ENCODE assay signal across 9 mouse cellular contexts in the genomic region with DNA sequence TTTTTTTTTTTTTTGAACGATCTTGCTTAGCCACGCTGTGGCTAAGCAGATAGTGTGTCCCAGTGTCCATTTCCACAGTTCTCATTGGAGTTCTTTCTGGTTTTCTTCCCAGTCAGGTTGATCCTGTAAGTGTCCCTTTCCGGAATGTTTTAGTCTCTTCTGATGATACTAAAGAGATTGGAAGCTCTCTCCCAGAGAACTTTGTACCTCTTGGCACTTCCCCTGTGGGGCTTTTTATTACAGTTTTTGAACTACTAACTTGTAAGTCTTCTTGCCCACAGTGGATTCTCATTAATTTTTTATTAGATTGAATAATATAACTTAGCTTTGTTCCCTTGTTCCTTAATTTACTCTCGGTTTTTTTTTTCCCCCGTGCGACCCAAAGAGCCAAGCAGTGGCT. TPM values are rescaled to one million over a fixed set of nuclear protein-coding genes. Genes with fewer than 3 reads are reported as not detected.
DNase-seq lines count a peak whose midpoint lies in the region; ATAC-seq and TF ChIP-seq lines count a peak whose summit lies in the region.
"Had no signal": no experiment of that assay in that cellular context is flagged by ENCODE, and none has a peak within 500 bp of the region (broad histone marks: within the 10 kb centered on the region; RNA-seq: fewer than 3 reads in every experiment).

No protein-coding gene starts in this region.

- H3K9ac ChIP-seq in embryonic facial prominence, embryonic 14.5 days (ENCODE audit: low read depth, low read length): peak overlapping the region; percentile 77
- H3K9ac ChIP-seq in intestine, embryonic 16.5 days (ENCODE audit: low read depth, low read length): peak overlapping the region; percentile 78
- H3K9ac ChIP-seq in neural tube, embryonic 13.5 days: peak overlapping the region; percentile 85

- H3K4me1 ChIP-seq in embryonic facial prominence, embryonic 14.5 days (ENCODE audit: control insufficient read depth, insufficient read depth, low read length): peaks cover 13% of the 10 kb centered on the region; the same call in 1 of the 2 replicates
- H3K4me1 ChIP-seq in intestine, embryonic 16.5 days (ENCODE audit: control insufficient read depth, insufficient read depth, low read length): peaks cover 10% of the 10 kb centered on the region
- peaks cover 30% of the 10 kb centered on the region for H3K4me1 ChIP-seq in neural tube, embryonic 13.5 days (replicated peaks)

- TF ChIP-seq CTCF in layer of hippocampus, adult 2 months (conservative IDR thresholded peaks at IDR 0.05): no peak

- peak overlapping the region; percentile 92 for H3K4me3 ChIP-seq in layer of hippocampus, adult 2 months
- peak overlapping the region; percentile 83 for H3K4me3 ChIP-seq in embryonic facial prominence, embryonic 14.5 days (ENCODE audit: low read depth, low read length)
- H3K4me3 ChIP-seq in intestine, embryonic 16.5 days (ENCODE audit: low read length): peak overlapping the region; percentile 80
- peak overlapping the region; percentile 79 for H3K4me3 ChIP-seq in neural tube, embryonic 13.5 days

- H3K36me3 ChIP-seq in embryonic facial prominence, embryonic 14.5 days (ENCODE audit: control insufficient read depth, insufficient read depth, low read length): 0 out of 2 replicates have a peak, but pooled peaks cover 7% of the 10 kb centered on the region
- H3K36me3 ChIP-seq in intestine, embryonic 16.5 days (ENCODE audit: control insufficient read depth, insufficient read depth, low read length): no peaks in the 10 kb centered on the region
- H3K36me3 ChIP-seq in neural tube, embryonic 13.5 days: no peaks in the 10 kb centered on the region

- H3K27ac ChIP-seq in layer of hippocampus, adult 2 months: no peak overlapping the region
- H3K27ac ChIP-seq in embryonic facial prominence, embryonic 14.5 days (replicated peaks; ENCODE audit: low read depth, low read length): no peak overlapping the region
- peak overlapping the region; percentile 74; the same call in 1 of the 2 replicates for H3K27ac ChIP-seq in intestine, embryonic 16.5 days (ENCODE audit: low read length)
- no peak overlapping the region for H3K27ac ChIP-seq in neural tube, embryonic 13.5 days (replicated peaks)

- H3K9me3 ChIP-seq in embryonic facial prominence, embryonic 14.5 days (ENCODE audit: control insufficient read depth, low read length): no peaks in the 10 kb centered on the region
- H3K9me3 ChIP-seq in intestine, embryonic 16.5 days (ENCODE audit: control insufficient read depth, low read length): no peaks in the 10 kb centered on the region
- no peaks in the 10 kb centered on the region for H3K9me3 ChIP-seq in neural tube, embryonic 13.5 days

- WGBS in embryonic facial prominence, embryonic 14.5 days: 46% methylated on average over 6 of the region's 6 CpGs
- 33% methylated on average over 6 of the region's 6 CpGs for WGBS in intestine, embryonic 16.5 days
- 48% methylated on average over 6 of the region's 6 CpGs for WGBS in neural tube, embryonic 13.5 days

- ATAC-seq in embryonic facial prominence, embryonic 14.5 days (ENCODE audit: low read depth): no peak
- no peak for ATAC-seq in intestine, embryonic 16.5 days
- ATAC-seq in neural tube, embryonic 13.5 days (ENCODE audit: low read depth): no peak

- peak overlapping the region; percentile 72 for H3K4me2 ChIP-seq in embryonic facial prominence, embryonic 14.5 days (ENCODE audit: low read depth, low read length)
- H3K4me2 ChIP-seq in intestine, embryonic 16.5 days (ENCODE audit: low read depth, low read length): peak overlapping the region; percentile 67
- H3K4me2 ChIP-seq in neural tube, embryonic 13.5 days: peak overlapping the region; percentile 74

- no peaks in the 10 kb centered on the region for H3K27me3 ChIP-seq in embryonic facial prominence, embryonic 14.5 days (replicated peaks; ENCODE audit: control insufficient read depth, insufficient read depth, low read length)
- no peaks in the 10 kb centered on the region for H3K27me3 ChIP-seq in intestine, embryonic 16.5 days (replicated peaks; ENCODE audit: control insufficient read depth, insufficient read depth, low read length)
- no peaks in the 10 kb centered on the region for H3K27me3 ChIP-seq in neural tube, embryonic 13.5 days

- DNase-seq in layer of hippocampus, adult 2 months (ENCODE audit: low spot score in 2 of 2): no peak
- DNase-seq in layer of hippocampus, postnatal 14 days (ENCODE audit: low spot score in 2 of 2): no peak
- DNase-seq in embryonic facial prominence, embryonic 14.5 days (ENCODE audit: low spot score): no peak
- DNase-seq in left cerebral cortex, adult 9 months (ENCODE audit: low spot score in 2 of 2): no peak
- DNase-seq in right cerebral cortex, postnatal 10 days (ENCODE audit: low spot score in 2 of 2): no peak
- DNase-seq in thymus, postnatal 10 days (ENCODE audit: low spot score in 2 of 2): no peak
- DNase-seq: gastrocnemius, postnatal 36 days had no signal

RNA-seq across cellular contexts. Expression of a gene that starts 1.0 kb away (rescaled TPM):
- total RNA-seq in layer of hippocampus, adult 2 months (2021): 10 to 100 TPM; 11.7 to 11.9 TPM
- 10 to 100 TPM; 27.5 to 36.7 TPM for total RNA-seq in layer of hippocampus, postnatal 14 days (2021)
- 46.5 and 49.0 TPM in 2 replicates for polyA plus RNA-seq in embryonic facial prominence, embryonic 14.5 days (2014; fragmentation: Nextera tagmentation; extraction: Ambion mirVana)
- polyA plus RNA-seq in intestine, embryonic 16.5 days (2015; fragmentation: Nextera tagmentation; extraction: Ambion mirVana): 127 and 149 TPM in 2 replicates
- polyA plus RNA-seq in neural tube, embryonic 13.5 days (2015; fragmentation: Nextera tagmentation; extraction: Ambion mirVana): 34.6 and 35.0 TPM in 2 replicates

RNA-seq across cellular contexts. Expression of a gene that starts 1.2 kb away (rescaled TPM):
- 10 to 100 TPM; 41.1 to 43.4 TPM for total RNA-seq in layer of hippocampus, adult 2 months (2021)
- total RNA-seq in layer of hippocampus, postnatal 14 days (2021): 10 to 100 TPM; 42.3 to 44.8 TPM
- polyA plus RNA-seq in embryonic facial prominence, embryonic 14.5 days (2014; fragmentation: Nextera tagmentation; extraction: Ambion mirVana): 25.2 and 28.3 TPM in 2 replicates
- 24.3 and 27.9 TPM in 2 replicates for polyA plus RNA-seq in intestine, embryonic 16.5 days (2015; fragmentation: Nextera tagmentation; extraction: Ambion mirVana)
- polyA plus RNA-seq in neural tube, embryonic 13.5 days (2015; fragmentation: Nextera tagmentation; extraction: Ambion mirVana): 24.8 and 24.9 TPM in 2 replicates

RNA-seq across cellular contexts. Expression of a gene that starts 46.9 kb away (rescaled TPM):
- total RNA-seq in layer of hippocampus, adult 2 months (2021): 10 to 100 TPM; 49.0 to 51.3 TPM
- total RNA-seq in layer of hippocampus, postnatal 14 days (2021): 10 to 100 TPM; 48.4 to 49.3 TPM
- 167 and 176 TPM in 2 replicates for polyA plus RNA-seq in embryonic facial prominence, embryonic 14.5 days (2014; fragmentation: Nextera tagmentation; extraction: Ambion mirVana)
- 106 and 122 TPM in 2 replicates for polyA plus RNA-seq in intestine, embryonic 16.5 days (2015; fragmentation: Nextera tagmentation; extraction: Ambion mirVana)
- 98.8 and 108 TPM in 2 replicates for polyA plus RNA-seq in neural tube, embryonic 13.5 days (2015; fragmentation: Nextera tagmentation; extraction: Ambion mirVana)

RNA-seq across cellular contexts. Expression of a gene that starts 47.0 kb away (rescaled TPM):
- 10 to 100 TPM; 13.2 to 13.3 TPM for total RNA-seq in layer of hippocampus, adult 2 months (2021)
- total RNA-seq in layer of hippocampus, postnatal 14 days (2021): 10 to 100 TPM; 11.8 to 12.8 TPM
- polyA plus RNA-seq in embryonic facial prominence, embryonic 14.5 days (2014; fragmentation: Nextera tagmentation; extraction: Ambion mirVana): 16.4 and 17.9 TPM in 2 replicates
- polyA plus RNA-seq in intestine, embryonic 16.5 days (2015; fragmentation: Nextera tagmentation; extraction: Ambion mirVana): 14.3 and 15.9 TPM in 2 replicates
- polyA plus RNA-seq in neural tube, embryonic 13.5 days (2015; fragmentation: Nextera tagmentation; extraction: Ambion mirVana): 17.1 and 17.9 TPM in 2 replicates
